Mouse (Mus musculus): ENCODE data around the gene Atad2b.
"Not testable (repeated sequence)": the region's sequence is repeated elsewhere in the genome, so short reads cannot be mapped to it uniquely, and the experiment has no call there.

Gene Atad2b

DNA sequence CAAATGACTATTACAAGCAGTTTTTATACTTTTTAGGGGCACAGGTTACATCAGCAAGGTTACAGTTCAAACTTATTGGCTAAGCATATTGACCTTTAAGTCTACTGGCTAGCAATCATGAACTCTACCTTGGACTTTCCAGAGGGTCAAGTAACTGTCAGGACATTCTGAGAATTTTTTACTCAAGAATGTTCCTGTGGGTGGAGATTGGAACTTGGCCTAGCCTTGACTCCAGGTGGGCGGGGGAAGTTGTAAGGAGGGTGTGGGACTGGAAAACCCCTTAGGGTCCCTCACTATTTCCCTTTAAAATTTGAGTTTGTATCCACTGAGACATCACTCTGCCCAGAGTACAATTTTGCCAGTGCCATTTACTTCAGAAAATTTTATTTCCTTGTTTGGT, 6.7 kb upstream of the Atad2b start:
- DNase-seq (ENCODE audit: low read depth, low spot score), result not testable (repeated sequence)

- no peak for DNase-seq (ENCODE audit: low read depth, low spot score)
Measured at GRCm38 (mm10) chr12:4911716-4912115, 5.4 kb upstream of the Atad2b start.

GRCm38 (mm10) chr12:4914441-4914840, 2.7 kb upstream of the Atad2b start:
- DNase-seq (ENCODE audit: low read depth, low spot score), result no peak

- no peak for DNase-seq (ENCODE audit: low read depth, low spot score)
Measured at GRCm38 (mm10) chr12:4914944-4915343, 2.2 kb upstream of the Atad2b start.

DNA sequence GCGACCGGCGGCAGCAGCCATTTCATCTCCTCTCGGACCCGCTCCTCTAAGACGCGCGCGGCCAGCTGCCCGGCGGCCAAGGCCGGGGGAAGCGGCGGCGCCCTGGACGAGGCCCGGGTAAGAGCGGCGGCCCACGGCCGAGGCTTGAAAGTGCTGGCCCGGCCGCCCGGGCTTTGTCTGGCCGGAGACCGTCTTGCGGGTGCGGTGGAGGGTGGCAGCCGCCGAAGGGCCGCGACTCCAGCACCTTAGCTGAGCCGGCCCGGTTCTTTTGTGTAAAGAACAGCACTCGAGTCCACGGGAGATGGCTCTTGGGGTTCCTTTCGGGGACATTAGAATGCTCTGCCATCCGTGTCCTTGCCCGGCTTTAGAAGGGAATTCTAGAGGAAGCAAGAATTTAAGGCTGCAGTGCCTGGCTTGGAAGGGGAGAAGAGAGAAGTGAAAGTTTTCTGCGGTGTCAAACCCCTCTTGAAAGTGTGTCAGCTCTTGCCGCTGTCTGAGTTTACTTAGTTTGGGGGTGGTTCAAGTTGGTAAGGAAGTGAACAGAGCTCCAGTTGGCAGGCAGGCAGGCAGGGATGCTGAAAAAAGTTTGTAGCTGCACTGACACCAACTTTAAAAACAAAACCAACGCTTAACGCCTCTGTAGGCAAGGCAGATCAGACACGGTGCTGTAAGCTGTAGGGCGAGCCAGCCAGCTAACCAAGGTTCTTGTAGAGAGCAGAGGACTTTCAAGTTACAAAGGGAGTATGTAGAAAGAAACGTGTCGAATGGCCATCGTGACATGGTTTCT, 845 bp downstream of the Atad2b start:
- no peak for DNase-seq (ENCODE audit: low read depth, low spot score)

GRCm38 (mm10) chr12:4928197-4928596, 11.0 kb downstream of the Atad2b start:
- no peak for DNase-seq (ENCODE audit: low read depth, low spot score)

GRCm38 (mm10) chr12:4930820-4931548, 13.8 kb downstream of the Atad2b start:
- DNase-seq (ENCODE audit: low read depth, low spot score), result no peak

DNA sequence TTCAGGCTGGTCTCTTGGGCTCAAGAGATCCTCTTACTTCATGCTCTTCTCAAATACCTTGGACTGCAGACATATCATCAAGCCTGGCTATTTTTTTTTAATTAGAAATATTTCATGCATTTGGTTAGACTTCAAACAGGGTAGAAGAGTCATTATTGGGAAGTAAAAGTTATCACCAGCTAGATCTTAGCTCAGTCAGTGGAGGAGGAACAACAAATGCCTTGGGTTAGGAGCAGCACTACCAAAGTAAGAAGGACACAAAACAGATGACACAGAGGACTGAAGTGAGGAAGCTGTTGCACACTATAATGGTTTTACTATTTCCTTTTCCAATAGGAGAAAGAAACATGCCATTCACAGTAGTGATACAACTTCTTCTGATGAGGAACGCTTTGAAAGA, 35.1 kb downstream of the Atad2b start:
- no peak for DNase-seq (ENCODE audit: low read depth, low spot score)

GRCm38 (mm10) chr12:4953156-4953555, 36.0 kb downstream of the Atad2b start:
- no peak for DNase-seq (ENCODE audit: low read depth, low spot score)

DNA sequence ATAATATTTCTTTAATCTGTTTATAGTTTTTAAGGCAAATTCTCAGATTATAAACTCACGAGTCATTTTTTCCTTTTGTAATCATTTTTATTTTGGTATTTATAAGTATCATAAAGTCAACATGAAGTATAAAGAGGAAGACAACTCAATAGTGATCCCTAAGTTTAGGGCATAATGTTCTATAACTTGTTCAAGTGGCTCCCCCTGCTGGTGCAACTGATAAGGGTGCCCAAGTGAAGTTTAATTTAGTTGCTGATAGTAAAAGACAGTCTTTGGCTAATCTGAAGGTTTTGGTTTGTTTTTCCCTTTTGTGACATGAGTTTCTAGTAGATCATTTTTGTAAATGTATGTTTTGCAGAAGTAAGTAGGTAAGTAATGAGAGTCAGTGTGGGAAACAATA, 55.8 kb downstream of the Atad2b start:
- DNase-seq (ENCODE audit: low read depth, low spot score), result peak; percentile 53

- no peak for DNase-seq (ENCODE audit: low read depth, low spot score)
Measured at GRCm38 (mm10) chr12:4978324-4978723, 61.2 kb downstream of the Atad2b start.

DNA sequence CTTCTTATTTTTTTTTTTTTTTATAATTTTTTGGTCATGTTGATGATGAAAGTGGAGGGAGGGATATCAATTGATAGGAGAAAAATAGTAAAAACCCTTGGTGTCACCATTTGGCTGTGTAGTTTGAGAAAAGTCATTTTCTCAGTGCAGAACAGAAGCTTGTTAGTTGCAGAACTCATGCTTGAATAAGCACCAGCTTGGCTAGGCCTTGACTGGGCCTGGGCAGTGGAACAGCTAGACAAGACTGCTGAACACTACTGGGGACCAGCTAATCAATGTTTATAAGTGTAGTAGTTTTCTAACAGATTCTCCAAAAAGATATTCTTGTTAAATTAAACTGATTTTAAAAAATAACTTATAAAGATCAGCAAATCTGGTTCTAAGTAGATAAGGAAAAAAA, 79.8 kb downstream of the Atad2b start:
- DNase-seq (ENCODE audit: low read depth, low spot score), result no peak

GRCm38 (mm10) chr12:5005338-5005737, 88.2 kb downstream of the Atad2b start:
- DNase-seq (ENCODE audit: low read depth, low spot score), result no peak

DNA sequence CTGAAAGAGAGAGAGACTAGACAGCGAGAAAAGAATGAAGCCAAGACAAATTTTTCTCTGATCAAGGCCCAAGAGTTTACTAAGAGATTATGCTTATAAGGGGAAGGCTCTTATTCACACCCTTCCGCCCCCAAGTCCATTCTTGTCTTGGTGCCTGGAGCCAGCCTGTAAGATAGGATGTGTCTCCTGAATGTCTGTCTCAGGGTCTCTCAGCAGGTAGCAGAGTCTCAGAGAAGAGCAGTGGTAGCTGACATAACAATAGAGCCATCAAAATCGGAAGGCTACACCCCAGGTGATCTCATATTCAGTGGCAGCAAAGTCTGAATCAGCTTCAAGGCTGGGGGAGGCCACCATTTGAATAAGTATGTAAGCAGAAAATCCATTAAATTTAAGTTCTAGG, 88.6 kb downstream of the Atad2b start:
- DNase-seq (ENCODE audit: low read depth, low spot score), result not testable (repeated sequence)

- not testable (repeated sequence) for DNase-seq (ENCODE audit: low read depth, low spot score)
Measured at GRCm38 (mm10) chr12:5008638-5009037, 91.5 kb downstream of the Atad2b start.

DNA sequence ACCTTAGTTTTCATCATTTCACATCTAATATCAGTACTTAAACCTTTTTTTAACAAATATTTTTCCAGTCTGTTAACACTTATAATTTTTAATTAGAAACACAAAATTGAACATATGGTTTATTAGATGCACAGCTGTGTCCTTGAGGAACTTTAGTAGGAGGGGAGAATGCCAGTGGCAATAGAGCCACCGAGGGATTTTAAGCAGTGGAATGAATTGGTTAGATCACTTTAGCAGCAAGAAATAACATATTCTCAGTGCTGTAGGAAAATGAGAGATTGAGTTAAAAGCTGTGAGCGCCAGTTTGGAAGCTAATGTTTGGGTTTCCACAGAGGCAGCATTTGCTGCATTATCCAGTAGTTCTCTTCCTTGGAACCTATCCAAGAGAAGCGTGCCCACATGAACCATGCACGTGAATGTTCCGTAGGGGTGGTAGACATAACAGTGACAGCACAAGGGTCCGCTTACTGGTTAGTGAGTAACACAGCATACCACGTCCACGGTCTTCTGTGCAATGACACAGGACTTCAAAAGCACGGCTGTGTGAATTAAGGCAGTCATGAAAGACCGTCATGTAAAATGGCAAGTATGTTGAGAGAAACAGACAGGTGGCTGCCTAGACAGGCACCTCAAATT, 108.2 kb downstream of the Atad2b start:
- DNase-seq (ENCODE audit: low read depth, low spot score), result no peak

DNA sequence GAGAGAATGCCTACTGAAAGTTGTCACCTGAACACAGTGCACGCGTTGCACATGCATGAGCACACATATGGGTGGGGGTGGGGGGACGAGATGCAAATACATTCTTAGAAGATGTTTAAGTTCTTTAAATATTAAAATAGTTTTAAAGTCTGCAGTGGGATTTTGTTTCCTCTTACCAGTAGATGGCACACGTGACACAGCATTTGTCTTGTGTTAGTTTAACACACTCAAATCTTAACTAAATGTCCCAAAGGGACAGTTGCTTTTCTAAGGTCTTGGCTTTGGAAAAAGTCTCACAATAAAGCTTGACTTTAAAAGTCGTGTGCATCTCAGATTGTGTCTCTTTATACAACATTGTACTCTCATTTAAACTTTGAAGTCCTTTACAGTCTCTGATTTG, 111.9 kb downstream of the Atad2b start:
- no peak for DNase-seq (ENCODE audit: low read depth, low spot score)

DNA sequence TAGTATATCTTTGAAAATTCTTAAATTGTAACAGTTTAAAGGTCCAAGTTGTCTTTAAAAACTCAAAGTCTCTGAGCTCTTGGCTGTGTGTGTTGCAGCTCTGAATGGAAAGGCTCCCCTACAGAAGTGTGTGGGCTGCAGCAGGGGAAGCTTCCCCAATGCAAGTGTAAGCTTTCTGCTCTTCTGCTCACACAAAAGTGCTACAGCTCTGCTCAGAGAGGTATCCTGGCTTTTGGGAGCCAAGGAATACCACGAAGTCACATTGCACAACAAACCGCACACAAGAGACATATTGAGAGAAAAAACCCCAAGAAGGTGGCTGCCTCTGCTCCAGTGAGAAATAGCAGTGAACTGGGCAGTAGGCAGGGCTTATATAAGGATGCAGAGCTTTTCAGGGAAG, 120.9 kb downstream of the Atad2b start:
- DNase-seq (ENCODE audit: low read depth, low spot score), result no peak

DNA sequence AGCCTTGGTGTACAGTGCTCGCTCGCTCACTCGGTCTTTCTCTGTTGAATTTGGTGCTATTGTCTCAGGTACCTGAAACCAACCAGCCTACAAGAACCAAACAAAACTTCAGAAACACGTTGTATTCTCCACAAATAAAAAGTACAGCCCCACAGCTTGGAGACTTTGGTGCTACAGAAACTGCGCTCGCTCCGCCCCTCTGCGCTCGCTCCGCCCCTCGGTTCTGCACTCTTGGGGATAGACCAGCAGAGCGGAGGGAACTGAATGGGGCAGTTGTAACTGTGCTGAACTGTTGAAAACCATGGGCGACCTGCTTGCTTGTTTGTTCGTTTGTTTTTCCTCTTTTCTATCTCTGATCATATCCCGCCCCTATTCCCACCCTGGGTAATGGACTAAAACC, 127.0 kb downstream of the Atad2b start:
- DNase-seq (ENCODE audit: low read depth, low spot score), result no peak

GRCm38 (mm10) chr12:5048104-5048503, 131.0 kb downstream of the Atad2b start:
- no peak for DNase-seq (ENCODE audit: low read depth, low spot score)

GRCm38 (mm10) chr12:5067590-5067989, 150.4 kb downstream of the Atad2b start:
- no peak for DNase-seq (ENCODE audit: low read depth, low spot score)

DNA sequence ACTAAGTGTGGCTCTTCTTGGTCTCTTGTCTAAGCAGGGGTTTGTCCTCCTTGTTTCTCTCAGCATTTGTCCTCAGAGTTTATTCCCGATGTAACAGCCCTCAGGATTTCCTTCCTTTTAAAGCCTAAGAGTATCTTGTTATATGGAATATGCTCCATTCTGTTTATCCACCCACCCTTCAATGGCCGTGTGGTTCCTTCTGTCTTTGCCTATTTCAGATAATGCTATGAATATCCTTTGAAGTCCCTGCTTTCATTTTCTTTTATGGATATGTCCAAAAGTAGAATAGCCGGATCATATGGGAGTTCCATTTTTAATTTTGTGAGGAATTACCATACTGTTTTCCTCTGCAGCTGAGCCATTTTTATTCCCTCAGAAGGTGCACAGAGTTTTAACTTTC, 153.0 kb downstream of the Atad2b start:
- no peak for DNase-seq (ENCODE audit: low read depth, low spot score)

- DNase-seq (ENCODE audit: low read depth, low spot score), result no peak
Measured at GRCm38 (mm10) chr12:5073191-5073590, 156.0 kb downstream of the Atad2b start.
